Comparison of ENCODE assay signal across 12 mouse cellular contexts in the genomic region with DNA sequence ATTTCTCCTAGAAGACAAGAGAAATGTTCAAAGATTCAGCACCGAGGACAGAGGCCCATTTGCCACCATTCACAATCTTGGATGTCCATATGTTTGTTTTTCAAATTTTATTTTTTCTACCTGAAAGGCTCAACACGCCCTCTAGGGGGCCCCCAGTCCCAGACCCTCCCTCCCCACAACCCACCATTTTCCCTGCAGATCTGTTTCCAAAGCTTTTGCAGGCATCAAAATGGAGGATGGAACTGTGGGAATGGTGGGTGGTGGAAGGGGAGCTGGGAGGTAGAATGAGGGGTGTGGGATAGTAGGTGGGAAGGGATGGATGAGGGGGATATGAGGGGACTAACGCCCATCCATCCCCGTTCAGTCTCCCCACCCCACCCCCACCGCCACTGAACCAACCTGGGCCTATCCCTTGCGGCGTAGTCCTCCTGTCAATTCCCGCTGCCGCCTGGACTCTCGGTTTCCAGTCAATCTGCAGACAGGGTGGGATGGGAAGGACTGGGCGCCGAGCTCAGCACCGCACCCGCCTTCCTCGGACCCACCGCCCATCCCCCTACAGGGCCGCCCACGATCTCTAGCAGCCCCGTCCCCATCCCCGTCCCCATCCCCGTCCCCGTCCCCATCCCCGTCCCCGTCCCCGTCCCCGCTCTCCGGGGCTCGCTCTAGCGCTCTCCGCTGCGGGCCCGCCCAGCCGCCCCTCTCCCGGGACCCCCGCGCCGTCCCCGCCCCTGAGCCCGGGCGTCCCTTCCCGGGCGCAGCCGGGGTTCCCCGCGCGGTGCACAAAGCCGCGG. TPM values are rescaled to one million over a fixed set of nuclear protein-coding genes. Genes with fewer than 3 reads are reported as not detected.
DNase-seq lines count a peak whose midpoint lies in the region; ATAC-seq and TF ChIP-seq lines count a peak whose summit lies in the region.
"Not testable (repeated sequence)": the region's sequence is repeated elsewhere in the genome, so short reads cannot be mapped to it uniquely, and the experiment has no call there.
"Had no signal": no experiment of that assay in that cellular context is flagged by ENCODE, and none has a peak within 500 bp of the region (broad histone marks: within the 10 kb centered on the region; RNA-seq: fewer than 3 reads in every experiment).

No protein-coding gene starts in this region.

- H3K36me3 ChIP-seq in MEL (ENCODE audit: control insufficient read depth in 1 of 2, insufficient read depth in 2 of 2, low read length in 2 of 2); liver, embryonic 12.5 days; midbrain, postnatal 0 days (ENCODE audit: insufficient read depth, low read length); stomach, postnatal 0 days (ENCODE audit: control insufficient read depth, insufficient read depth, low read length): not testable (repeated sequence)
- peaks cover 11% of the 10 kb centered on the region for H3K36me3 ChIP-seq in forebrain, embryonic 10.5 days (replicated peaks)
- H3K36me3 ChIP-seq in hindbrain, embryonic 10.5 days = peaks cover 11% of the 10 kb centered on the region; the same call in 1 of the 2 replicates

- H3K9ac ChIP-seq in MEL (ENCODE audit: control insufficient read depth, low read depth, low read length, poor library complexity, severe bottlenecking); liver, embryonic 12.5 days; stomach, postnatal 0 days (ENCODE audit: low read length): not testable (repeated sequence)
- peak overlapping the region; percentile 50; the same call in 1 of the 2 replicates for H3K9ac ChIP-seq in midbrain, postnatal 0 days (replicated peaks; ENCODE audit: low read length, poor library complexity, severe bottlenecking)

- 27% methylated on average over 10 of the region's 48 CpGs for WGBS in forebrain, embryonic 10.5 days
- WGBS in hindbrain, embryonic 10.5 days = 24% methylated on average over 12 of the region's 48 CpGs
- WGBS in liver, embryonic 12.5 days (ENCODE audit: insufficient replicate concordance) = 9% methylated on average over 15 of the region's 48 CpGs
- WGBS in midbrain, postnatal 0 days = 14% methylated on average over 3 of the region's 48 CpGs
- WGBS in stomach, postnatal 0 days = 15% methylated on average over 4 of the region's 48 CpGs

- not testable (repeated sequence) for H3K9me3 ChIP-seq in MEL (replicated peaks; ENCODE audit: insufficient read depth, low read length); forebrain, embryonic 10.5 days; hindbrain, embryonic 10.5 days; liver, embryonic 12.5 days (replicated peaks); midbrain, postnatal 0 days (ENCODE audit: low read length); stomach, postnatal 0 days (ENCODE audit: control insufficient read depth, low read length)

- H3K27ac ChIP-seq in MEL (ENCODE audit: control insufficient read depth, low read depth, low read length); liver, embryonic 12.5 days; stomach, postnatal 0 days (replicated peaks): not testable (repeated sequence)
- peak overlapping the region; percentile 82 for H3K27ac ChIP-seq in forebrain, embryonic 10.5 days
- peak overlapping the region; percentile 85 for H3K27ac ChIP-seq in hindbrain, embryonic 10.5 days
- peak overlapping the region; percentile 62 for H3K27ac ChIP-seq in midbrain, postnatal 0 days (ENCODE audit: low read depth, low read length)

- TF ChIP-seq RAD21 in MEL (IDR thresholded peaks at IDR 0.05; ENCODE audit: low read depth, low read length) = not testable (repeated sequence)

- H3K4me3 ChIP-seq in MEL (ENCODE audit: control insufficient read depth in 1 of 2, insufficient read depth in 1 of 2, low read depth in 2 of 2, low read length in 2 of 2) = not testable (repeated sequence)
- H3K4me3 ChIP-seq in forebrain, embryonic 10.5 days = peak overlapping the region; percentile 56
- H3K4me3 ChIP-seq in hindbrain, embryonic 10.5 days = peak overlapping the region; percentile 59
- peak overlapping the region; percentile 34 for H3K4me3 ChIP-seq in liver, embryonic 12.5 days
- peak overlapping the region; percentile 38 for H3K4me3 ChIP-seq in midbrain, postnatal 0 days (ENCODE audit: low read depth, low read length)
- H3K4me3 ChIP-seq in stomach, postnatal 0 days (ENCODE audit: low read depth, low read length) = 0 out of 2 replicates have a peak overlapping the region, but pooled peaks have one; percentile 6

- ATAC-seq in liver, embryonic 12.5 days = peak; percentile 33; the same call in 1 of the 2 replicates
- ATAC-seq in midbrain, postnatal 0 days (ENCODE audit: low FRiP score) = peak; percentile 77
- ATAC-seq in stomach, postnatal 0 days (ENCODE audit: low FRiP score, low TSS enrichment) = peak; percentile 60; the same call in 1 of the 2 replicates

- DNase-seq in MEL (ENCODE audit: low read depth, low spot score) = peak; percentile 29
- DNase-seq in cerebellum, adult 8-10 months = peak; percentile 25
- peak; percentile 32 for DNase-seq in forebrain, embryonic 10.5 days (ENCODE audit: extremely low spot score, low spot score)
- peak; percentile 36 for DNase-seq in hindbrain, embryonic 10.5 days (ENCODE audit: low spot score)
- DNase-seq in layer of hippocampus, adult 18-20 months (ENCODE audit: low spot score in 2 of 2) = peak; percentile 0 to 27
- peak; percentile 66 for DNase-seq in midbrain, postnatal 0 days (ENCODE audit: low spot score)
- DNase-seq in stomach, postnatal 0 days (ENCODE audit: low spot score) = peak; percentile 14

- not testable (repeated sequence) for H3K27me3 ChIP-seq in MEL (ENCODE audit: control insufficient read depth in 1 of 2, insufficient read depth in 2 of 2, low read length in 2 of 2); forebrain, embryonic 10.5 days (ENCODE audit: poor library complexity, severe bottlenecking); hindbrain, embryonic 10.5 days (ENCODE audit: insufficient read depth, poor library complexity, severe bottlenecking); midbrain, postnatal 0 days (ENCODE audit: insufficient read depth, low read length); stomach, postnatal 0 days (ENCODE audit: control insufficient read depth, insufficient read depth, low read length)
- H3K27me3 ChIP-seq in liver, embryonic 12.5 days (replicated peaks) = peaks cover 11% of the 10 kb centered on the region; the same call in 1 of the 2 replicates

- H3K4me2 ChIP-seq in liver, embryonic 12.5 days = peak overlapping the region; percentile 45
- H3K4me2 ChIP-seq in midbrain, postnatal 0 days (ENCODE audit: low read depth, low read length, poor library complexity, severe bottlenecking) = peak overlapping the region; percentile 27
- H3K4me2 ChIP-seq in stomach, postnatal 0 days (replicated peaks; ENCODE audit: low read depth) = not testable (repeated sequence)

- not testable (repeated sequence) for TF ChIP-seq EP300 in MEL (IDR thresholded peaks at IDR 0.05; ENCODE audit: low read depth in 1 of 2, low read length in 2 of 2); stomach, postnatal 0 days (optimal IDR thresholded peaks at IDR 0.05)

- not testable (repeated sequence) for TF ChIP-seq POLR2A in MEL (IDR thresholded peaks at IDR 0.05; ENCODE audit: control insufficient read depth in 1 of 2, insufficient read depth in 1 of 2, low read depth in 1 of 2, low read length in 2 of 2, poor library complexity in 1 of 2)

- not testable (repeated sequence) for H3K79me2 ChIP-seq in MEL (ENCODE audit: control insufficient read depth, insufficient read depth, low read length, poor library complexity)

- H3K4me1 ChIP-seq in MEL (ENCODE audit: control insufficient read depth in 1 of 2, insufficient read depth in 2 of 2, low read length in 2 of 2); forebrain, embryonic 10.5 days; hindbrain, embryonic 10.5 days (replicated peaks); liver, embryonic 12.5 days; midbrain, postnatal 0 days (ENCODE audit: insufficient read depth, low read length); stomach, postnatal 0 days (replicated peaks; ENCODE audit: control insufficient read depth, insufficient read depth): not testable (repeated sequence)

- TF ChIP-seq CTCF in MEL (IDR thresholded peaks at IDR 0.05 in 2 of 3, conservative IDR thresholded peaks at IDR 0.05 in 1 of 3; ENCODE audit: control insufficient read depth in 1 of 3, insufficient read depth in 1 of 3, low read depth in 2 of 3, low read length in 3 of 3, poor library complexity in 1 of 3, severe bottlenecking in 1 of 3) = not testable (repeated sequence)
- peak; percentile 67 for TF ChIP-seq CTCF in midbrain, postnatal 0 days (IDR thresholded peaks at IDR 0.05)
- TF ChIP-seq CTCF in stomach, postnatal 0 days (IDR thresholded peaks at IDR 0.05; ENCODE audit: low read depth) = peak; percentile 17; the same call in 1 of the 2 replicates

RNA-seq across cellular contexts. Expression of a gene that starts 0.6 kb away (rescaled TPM):
- not detected in 2 replicates for total RNA-seq in MEL (2012; rRNA removed)
- not detected for polyA plus RNA-seq in MEL (2012; ENCODE audit: insufficient read depth in 1 of 2, insufficient read length in 2 of 2, low read depth in 1 of 2, low replicate concordance in 2 of 2, missing spikeins in 1 of 2)
- 288 and 293 TPM in 2 replicates for polyA plus RNA-seq in forebrain, embryonic 10.5 days (2016; fragmentation: Nextera tagmentation; extraction: Ambion mirVana)
- polyA plus RNA-seq in hindbrain, embryonic 10.5 days (2016; fragmentation: Nextera tagmentation; extraction: Ambion mirVana) = 275 and 315 TPM in 2 replicates
- total RNA-seq in layer of hippocampus, adult 18-20 months (2021) = 100 to 1,000 TPM; 336 to 373 TPM
- 191 and 194 TPM in 2 replicates for polyA plus RNA-seq in liver, embryonic 12.5 days (2016; fragmentation: Nextera tagmentation; extraction: Ambion mirVana)
- 294 and 349 TPM in 2 replicates for total RNA-seq in midbrain, postnatal 0 days (2014; rRNA removed)
- polyA plus RNA-seq in midbrain, postnatal 0 days (2015; fragmentation: Nextera tagmentation; extraction: Ambion mirVana) = 1,179 and 1,237 TPM in 2 replicates
- polyA plus RNA-seq in stomach, postnatal 0 days (2015; fragmentation: Nextera tagmentation; extraction: Ambion mirVana) = 54.2 and 56.5 TPM in 2 replicates
- total RNA-seq: CH12.LX; gastrocnemius, postnatal 36 days had no signal
- polyA plus RNA-seq: macrophage had no signal

RNA-seq across cellular contexts. Expression of a gene that starts 17.7 kb away (rescaled TPM):
- total RNA-seq in MEL (2012; rRNA removed) = not detected in 2 replicates
- polyA plus RNA-seq in MEL (2012; ENCODE audit: insufficient read depth in 1 of 2, insufficient read length in 2 of 2, low read depth in 1 of 2, low replicate concordance in 2 of 2, missing spikeins in 1 of 2) = under 1 TPM in 1 of 2 experiments, not detected in 1; 0.08 TPM
- polyA plus RNA-seq in forebrain, embryonic 10.5 days (2016; fragmentation: Nextera tagmentation; extraction: Ambion mirVana) = not detected in 2 replicates
- polyA plus RNA-seq in hindbrain, embryonic 10.5 days (2016; fragmentation: Nextera tagmentation; extraction: Ambion mirVana) = not detected in 2 replicates
- total RNA-seq in layer of hippocampus, adult 18-20 months (2021) = under 1 TPM in 1 of 2 experiments, not detected in 1; 0.23 TPM
- 0.17 and 0.20 TPM in 2 replicates for polyA plus RNA-seq in liver, embryonic 12.5 days (2016; fragmentation: Nextera tagmentation; extraction: Ambion mirVana)
- total RNA-seq in midbrain, postnatal 0 days (2014; rRNA removed) = 0.14 and 0.71 TPM in 2 replicates
- polyA plus RNA-seq in midbrain, postnatal 0 days (2015; fragmentation: Nextera tagmentation; extraction: Ambion mirVana) = 0.05 and 0.10 TPM in 2 replicates
- polyA plus RNA-seq in stomach, postnatal 0 days (2015; fragmentation: Nextera tagmentation; extraction: Ambion mirVana) = 0.06 TPM in 1 of 2 replicates, not detected in the other
- total RNA-seq: gastrocnemius, postnatal 36 days had no signal
- polyA plus RNA-seq: kidney, adult 2 months; macrophage had no signal

RNA-seq across cellular contexts. Expression of a gene that starts 34.2 kb away (rescaled TPM):
- total RNA-seq in MEL (2012; rRNA removed) = not detected in 2 replicates
- polyA plus RNA-seq in MEL (2012; ENCODE audit: insufficient read depth in 1 of 2, insufficient read length in 2 of 2, low read depth in 1 of 2, low replicate concordance in 2 of 2, missing spikeins in 1 of 2) = not detected
- polyA plus RNA-seq in forebrain, embryonic 10.5 days (2016; fragmentation: Nextera tagmentation; extraction: Ambion mirVana) = 41.1 and 43.5 TPM in 2 replicates
- 33.7 and 33.8 TPM in 2 replicates for polyA plus RNA-seq in hindbrain, embryonic 10.5 days (2016; fragmentation: Nextera tagmentation; extraction: Ambion mirVana)
- 10 to 100 TPM; 32.9 to 39.6 TPM for total RNA-seq in layer of hippocampus, adult 18-20 months (2021)
- 18.0 and 21.2 TPM in 2 replicates for polyA plus RNA-seq in liver, embryonic 12.5 days (2016; fragmentation: Nextera tagmentation; extraction: Ambion mirVana)
- 73.3 and 85.3 TPM in 2 replicates for total RNA-seq in midbrain, postnatal 0 days (2014; rRNA removed)
- polyA plus RNA-seq in midbrain, postnatal 0 days (2015; fragmentation: Nextera tagmentation; extraction: Ambion mirVana) = 228 and 243 TPM in 2 replicates
- polyA plus RNA-seq in stomach, postnatal 0 days (2015; fragmentation: Nextera tagmentation; extraction: Ambion mirVana) = 11.3 and 11.6 TPM in 2 replicates
- total RNA-seq: CH12.LX; gastrocnemius, postnatal 36 days had no signal
- polyA plus RNA-seq: macrophage had no signal

Comparison
In these comparisons a context has a peak if more than half of its experiments do, and no peak if none do; other contexts are left out.
1. DNase-seq: peak in every context shown above with its lines; median percentile 66 in midbrain, postnatal 0 days; 36 in hindbrain, embryonic 10.5 days; 32 in forebrain, embryonic 10.5 days; 29 in MEL; 25 in cerebellum, adult 8-10 months; 14 in stomach, postnatal 0 days; 14 in layer of hippocampus, adult 18-20 months.
2. RNA of a gene that starts 0.6 kb away (polyA plus RNA-seq): 1,179 to 1,237 TPM in midbrain, postnatal 0 days, 275 to 315 TPM in hindbrain, embryonic 10.5 days, 288 to 293 TPM in forebrain, embryonic 10.5 days, 191 to 194 TPM in liver, embryonic 12.5 days and 54.2 to 56.5 TPM in stomach, postnatal 0 days; not detected in MEL; every median in the first group is over 10 times any median in the second.
3. RNA of a gene that starts 34.2 kb away (polyA plus RNA-seq): 228 to 243 TPM in midbrain, postnatal 0 days, 41.1 to 43.5 TPM in forebrain, embryonic 10.5 days, 33.7 to 33.8 TPM in hindbrain, embryonic 10.5 days, 18.0 to 21.2 TPM in liver, embryonic 12.5 days and 11.3 to 11.6 TPM in stomach, postnatal 0 days; not detected in MEL; every median in the first group is over 10 times any median in the second.
4. Peak in every context shown above with its lines, with median percentiles within 50 percentile points of each other: ATAC-seq.